Mouse (Mus musculus) heart, postnatal 25 days (tissue): ENCODE results near the gene Pde6c. TPM values are rescaled to one million over a fixed set of nuclear protein-coding genes. Genes with fewer than 3 reads are reported as not detected.

Experiments
- DNase-seq: peaks from one replicate; pipeline ENCODE4 v3.0.0; 2022; ENCODE audit warnings: low spot score
- intact Hi-C: fragments of 180-260 bp; cut with DNase I; formaldehyde crosslinking; loops from one replicate; pipeline ENCODE4 v1.15.1; 2025
- total RNA-seq, 2 experiments: library from RNA; stranded (reverse); gene quantifications; 2 replicates each; pipeline ENCODE4 v1.2.3; 2021

Pde6c gene
- total RNA-seq, 2 experiments from 2014 or later: not detected

- intact Hi-C loops: no loop called here
- DNase-seq: no peak
Measured at GRCm38 (mm10) chr19:38232516-38232915, 99.9 kb downstream of the Pde6c start.

Other genes starting within 250 kb of the Pde6c start
- gene Myof, start 89.2 kb upstream of the Pde6c start, total RNA-seq: 10 to 100 TPM in 1 of 2 experiments, 1 to 10 TPM in 1; 9.5 to 10.3 TPM
- under 1 TPM; 0.50 to 0.78 TPM for gene Cep55, start 77.8 kb upstream of the Pde6c start, total RNA-seq
- under 1 TPM in 1 of 2 experiments, not detected in 1; 0.20 TPM for gene Ffar4, start 35.7 kb upstream of the Pde6c start, total RNA-seq
- gene Rbp4, start 7.5 kb upstream of the Pde6c start, total RNA-seq: 1 to 10 TPM; 2.1 to 2.6 TPM
- 10 to 100 TPM; 12.3 to 12.4 TPM for gene Fra10ac1, start 91.4 kb downstream of the Pde6c start, total RNA-seq
- 1 to 10 TPM; 2.9 to 5.0 TPM for gene Lgi1, start 131.8 kb downstream of the Pde6c start, total RNA-seq